Comparison of ENCODE assay signal across 10 mouse cellular contexts in the genomic region with DNA sequence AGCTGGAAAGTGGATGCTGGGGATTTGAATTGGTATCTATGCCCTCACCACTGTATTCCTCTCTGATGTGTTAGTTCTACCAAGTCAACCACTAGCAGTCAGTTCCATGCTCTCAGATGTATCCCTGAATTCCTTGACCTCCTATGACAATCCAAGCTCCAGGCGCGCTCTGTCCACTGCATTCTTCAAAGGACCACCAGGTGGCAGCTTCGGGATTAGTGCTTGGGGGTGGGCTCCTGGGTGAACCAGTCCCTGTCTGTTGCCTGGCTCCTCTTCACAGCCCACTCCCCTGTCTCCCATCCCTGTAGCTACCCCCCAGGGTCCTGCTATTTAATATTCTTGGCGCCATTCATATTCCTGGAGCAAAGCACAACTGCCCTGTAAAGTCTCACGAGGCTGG. TPM values are rescaled to one million over a fixed set of nuclear protein-coding genes. Genes with fewer than 3 reads are reported as not detected.
DNase-seq lines count a peak whose midpoint lies in the region; TF ChIP-seq lines count a peak whose summit lies in the region.
"Had no signal": no experiment of that assay in that cellular context is flagged by ENCODE, and none has a peak within 500 bp of the region (broad histone marks: within the 10 kb centered on the region; RNA-seq: fewer than 3 reads in every experiment).

No protein-coding gene starts in this region.

- no peaks in the 10 kb centered on the region for H3K27me3 ChIP-seq in cerebellum, adult 2 months (ENCODE audit: control insufficient read depth, insufficient read depth, low read length)
- no peaks in the 10 kb centered on the region for H3K27me3 ChIP-seq in MEL (ENCODE audit: control insufficient read depth in 1 of 2, insufficient read depth in 2 of 2, low read length in 2 of 2)

- H3K36me3 ChIP-seq in MEL (ENCODE audit: control insufficient read depth in 1 of 2, insufficient read depth in 2 of 2, low read length in 2 of 2) = no peaks in the 10 kb centered on the region
- H3K36me3 ChIP-seq: limb, embryonic 12.5 days had no signal

- H3K9me3 ChIP-seq in MEL (replicated peaks; ENCODE audit: insufficient read depth, low read length) = no peaks in the 10 kb centered on the region
- H3K9me3 ChIP-seq: limb, embryonic 12.5 days had no signal

- TF ChIP-seq RAD21 in MEL (IDR thresholded peaks at IDR 0.05; ENCODE audit: low read depth, low read length) = peak; percentile 36

- DNase-seq in cerebellum, adult 2 months = no peak
- DNase-seq in cerebellum, adult 11 months = no peak
- DNase-seq in layer of hippocampus, postnatal 10 days (ENCODE audit: low spot score in 2 of 2) = peak; percentile 71 to 76
- DNase-seq in layer of hippocampus, adult 18-20 months (ENCODE audit: low spot score in 2 of 2) = no peak
- DNase-seq in MEL (ENCODE audit: low read depth, low spot score) = peak; percentile 43
- DNase-seq in induced T-regulatory cell, adult 2 months (ENCODE audit: low read depth) = peak; percentile 18
- peak; percentile 81 for DNase-seq in testis, postnatal 10 days (ENCODE audit: low spot score)
- no peak for DNase-seq in right cerebral cortex, postnatal 36 days (ENCODE audit: low spot score in 2 of 2)

- no peak overlapping the region for H3K4me3 ChIP-seq in cerebellum, adult 2 months (replicated peaks; ENCODE audit: insufficient read depth, low read depth, low read length)
- no peak overlapping the region for H3K4me3 ChIP-seq in MEL (ENCODE audit: control insufficient read depth in 1 of 2, insufficient read depth in 1 of 2, low read depth in 2 of 2, low read length in 2 of 2)
- H3K4me3 ChIP-seq: erythroblast, embryonic 14.5 days; limb, embryonic 12.5 days had no signal

- no peak for TF ChIP-seq POLR2A in cerebellum, adult 2 months (IDR thresholded peaks at IDR 0.05; ENCODE audit: borderline replicate concordance, insufficient read depth, low read length)
- no peak for TF ChIP-seq POLR2A in MEL (IDR thresholded peaks at IDR 0.05; ENCODE audit: control insufficient read depth in 1 of 2, insufficient read depth in 1 of 2, low read depth in 1 of 2, low read length in 2 of 2, poor library complexity in 1 of 2)

- no peak overlapping the region for H3K27ac ChIP-seq in cerebellum, adult 2 months (ENCODE audit: insufficient read depth, low read length)
- H3K27ac ChIP-seq in MEL (ENCODE audit: control insufficient read depth, low read depth, low read length) = no peak overlapping the region
- H3K27ac ChIP-seq: limb, embryonic 12.5 days had no signal

- no peaks in the 10 kb centered on the region for H3K79me2 ChIP-seq in MEL (ENCODE audit: control insufficient read depth, insufficient read depth, low read length, poor library complexity)

- no peak for TF ChIP-seq EP300 in MEL (IDR thresholded peaks at IDR 0.05; ENCODE audit: low read depth in 1 of 2, low read length in 2 of 2)

- no peak overlapping the region for H3K9ac ChIP-seq in MEL (ENCODE audit: control insufficient read depth, low read depth, low read length, poor library complexity, severe bottlenecking)
- H3K9ac ChIP-seq: limb, embryonic 12.5 days had no signal

- H3K4me1 ChIP-seq in cerebellum, adult 2 months (ENCODE audit: control insufficient read depth, insufficient read depth, low read length) = peaks cover 19% of the 10 kb centered on the region
- no peaks in the 10 kb centered on the region; a peak in 1 of 4 replicates for H3K4me1 ChIP-seq in MEL (ENCODE audit: control insufficient read depth in 1 of 2, insufficient read depth in 2 of 2, low read length in 2 of 2)

- peak; percentile 57; the same call in 1 of the 2 replicates for TF ChIP-seq CTCF in cerebellum, adult 2 months (IDR thresholded peaks at IDR 0.05; ENCODE audit: borderline replicate concordance, insufficient read depth, low read depth, low read length)
- TF ChIP-seq CTCF in MEL (IDR thresholded peaks at IDR 0.05 in 2 of 3, conservative IDR thresholded peaks at IDR 0.05 in 1 of 3; ENCODE audit: control insufficient read depth in 1 of 3, insufficient read depth in 1 of 3, low read depth in 2 of 3, low read length in 3 of 3, poor library complexity in 1 of 3, severe bottlenecking in 1 of 3) = peak; percentile 60 to 71 (median 63)

- 53% methylated on average over 5 of the region's 5 CpGs for WGBS in cerebellum, adult 2 months

TF ChIP-seq in MEL, 35 proteins besides CTCF, POLR2A, EP300 and RAD21:
- TF ChIP-seq SMC3 (IDR thresholded peaks at IDR 0.05; ENCODE audit: low read depth, low read length) (peak; percentile 70), ETS1 (IDR thresholded peaks at IDR 0.05; ENCODE audit: low read depth, low read length) (no peak), ZC3H11A (IDR thresholded peaks at IDR 0.05; ENCODE audit: low read depth, low read length) (peak; percentile 26)

RNA-seq across cellular contexts. Expression of a gene that starts 1.5 kb away (rescaled TPM):
- 1.1 and 1.4 TPM in 2 replicates for polyA plus RNA-seq in cerebellum, adult 2 months (2012; rRNA removed)
- 1 to 10 TPM; 6.8 to 7.7 TPM for total RNA-seq in layer of hippocampus, postnatal 10 days (2021)
- total RNA-seq in layer of hippocampus, adult 18-20 months (2021) = 1 to 10 TPM; 2.8 to 3.1 TPM
- not detected in 2 replicates for total RNA-seq in MEL (2012; rRNA removed)
- not detected for polyA plus RNA-seq in MEL (2012; ENCODE audit: insufficient read depth in 1 of 2, insufficient read length in 2 of 2, low read depth in 1 of 2, low replicate concordance in 2 of 2, missing spikeins in 1 of 2)
- polyA plus RNA-seq: erythroblast, embryonic 14.5 days had no signal

Comparison
In these comparisons a context has a peak if more than half of its experiments do, and no peak if none do; other contexts are left out.
1. DNase-seq: peak in layer of hippocampus, postnatal 10 days (2 of 2), MEL (single experiment), induced T-regulatory cell, adult 2 months (single experiment) and testis, postnatal 10 days (single experiment); none in cerebellum, adult 2 months (0 of 2), cerebellum, adult 11 months (single experiment), layer of hippocampus, adult 18-20 months (0 of 2) and right cerebral cortex, postnatal 36 days (0 of 2).